Mouse (Mus musculus) lung, postnatal 0 days (tissue): Measurements from ENCODE around the gene Tekt1. TPM values are rescaled to one million over a fixed set of nuclear protein-coding genes. Genes with fewer than 3 reads are reported as not detected.

ENCODE experiments used
- ATAC-seq: fragments of 200-750 bp; cut with Nextera tagmentation; 2 replicates; pipeline ENCODE4 v1.8.0; 2017; ENCODE audit warnings: moderate library complexity
- DNase-seq: peaks from one replicate; pipeline ENCODE4 v3.0.0-alpha.2; 2016; ENCODE audit warnings: low spot score
- H3K27ac ChIP-seq: fragments of 300-500 bp; sonication (generic); 2 replicates; pipeline ENCODE4 v1.5.1; 2014; ENCODE audit warnings: antibody characterized with exemption, mild to moderate bottlenecking, low read length, mixed read lengths
- H3K27me3 ChIP-seq: fragments of 300-500 bp; sonication (generic); replicated peaks from 2 replicates; pipeline ENCODE4 v1.6.1; 2014; ENCODE audit warnings: low read length, mixed read lengths; ENCODE audit not compliant: insufficient read depth
- H3K36me3 ChIP-seq: fragments of 300-500 bp; sonication (generic); 2 replicates; pipeline ENCODE4 v1.6.1; 2014; ENCODE audit warnings: low read length, mixed read lengths; ENCODE audit not compliant: insufficient read depth
- H3K4me1 ChIP-seq: fragments of 300-500 bp; sonication (generic); 2 replicates; pipeline ENCODE4 v1.6.1; 2014; ENCODE audit warnings: antibody characterized with exemption, low read depth, low read length, mixed read lengths; ENCODE audit not compliant: insufficient read depth
- H3K4me2 ChIP-seq: fragments of 300-500 bp; sonication (generic); replicated peaks from 2 replicates; pipeline ENCODE4 v1.6.1; 2014; ENCODE audit warnings: low read depth, mild to moderate bottlenecking, low read length, moderate library complexity, mixed read lengths
- H3K4me3 ChIP-seq: fragments of 300-500 bp; sonication (generic); 2 replicates; pipeline ENCODE4 v1.5.1; 2014; ENCODE audit warnings: low read depth, low read length
- H3K9ac ChIP-seq: fragments of 300-500 bp; sonication (generic); replicated peaks from 2 replicates; pipeline ENCODE4 v1.6.1; 2014; ENCODE audit warnings: low read depth, mild to moderate bottlenecking
- H3K9me3 ChIP-seq: fragments of 300-500 bp; sonication (generic); 2 replicates; pipeline ENCODE4 v1.6.1; 2016; ENCODE audit warnings: low read length, mixed read lengths
- CTCF ChIP-seq: IDR thresholded peaks from 2 replicates; pipeline ENCODE4 v1.5.1; 2016; ENCODE audit warnings: antibody characterized with exemption, mild to moderate bottlenecking
- EP300 ChIP-seq: IDR thresholded peaks from 2 replicates; pipeline ENCODE4 v1.6.1; 2016; ENCODE audit warnings: antibody characterized with exemption, mild to moderate bottlenecking, control low read depth
- WGBS: fragments of 180-500 bp; shearing (Covaris S2); extraction: QIAGEN DNeasy Blood & Tissue Kit; methylation state at CpG from one replicate; pipeline ENCODE4 v1.1.7; 2014; 5-methylcytosine and 5-hydroxymethylcytosine counted together
- microRNA-seq: library from miRNA; unstranded; fragments of <30 nt; microRNA quantifications from one replicate; pipeline ENCODE4, GENCODE M21; 2016
- polyA plus RNA-seq: library from polyadenylated mRNA; unstranded; fragments of >200 nt; fragmentation: Nextera tagmentation; extraction: Ambion mirVana; gene quantifications from 2 replicates; pipeline ENCODE4 v1.2.1, GENCODE M21; 2015

The Tekt1 gene
- polyA plus RNA-seq, 1 experiment from 2014 or later = 14.2 TPM

- no peak overlapping the region for H3K9ac ChIP-seq
- H3K36me3 ChIP-seq = no peaks in the 10 kb centered on the region
- H3K27me3 ChIP-seq = 0 out of 2 replicates have a peak, but pooled peaks cover 2% of the 10 kb centered on the region
- no peak overlapping the region for H3K27ac ChIP-seq
- H3K4me1 ChIP-seq = no peaks in the 10 kb centered on the region
- no peaks in the 10 kb centered on the region for H3K9me3 ChIP-seq
- no peak overlapping the region for H3K4me3 ChIP-seq
- no peak overlapping the region for H3K4me2 ChIP-seq
- 47% methylated on average over 2 of the region's 2 CpGs for WGBS
- ATAC-seq (no peak), DNase-seq (no peak)
- TF ChIP-seq CTCF = no peak
- TF ChIP-seq EP300 = no peak
Measured at GRCm38 (mm10) chr11:72308982-72309381, 53.3 kb downstream of the Tekt1 start.

- Histone ChIP-seq H3K4me2 (no peak overlapping the region), H3K27me3 (no peaks in the 10 kb centered on the region), H3K4me3 (no peak overlapping the region), H3K36me3 (no peaks in the 10 kb centered on the region; the same call in 1 of the 2 replicates), H3K9ac (no peak overlapping the region), H3K9me3 (no peaks in the 10 kb centered on the region), H3K27ac (no peak overlapping the region), H3K4me1 (no peaks in the 10 kb centered on the region)
- 73% methylated on average over 5 of the region's 5 CpGs for WGBS
- ATAC-seq (no peak), DNase-seq (no peak)
- TF ChIP-seq EP300 (no peak), CTCF (no peak)
Measured at GRCm38 (mm10) chr11:72307461-72307860, 54.8 kb downstream of the Tekt1 start.

- peak overlapping the region; percentile 69 for H3K4me2 ChIP-seq
- H3K27ac ChIP-seq = peak overlapping the region; percentile 79
- DNase-seq (peak; percentile 48), ATAC-seq (no peak)
- no peaks in the 10 kb centered on the region for H3K9me3 ChIP-seq
- H3K27me3 ChIP-seq = no peaks in the 10 kb centered on the region
- H3K36me3 ChIP-seq = no peaks in the 10 kb centered on the region; the same call in 1 of the 2 replicates
- H3K9ac ChIP-seq = peak overlapping the region; percentile 6; the same call in 1 of the 2 replicates
- 58% methylated on average over 7 of the region's 7 CpGs for WGBS
- peaks cover 12% of the 10 kb centered on the region; the same call in 1 of the 2 replicates for H3K4me1 ChIP-seq
- H3K4me3 ChIP-seq = peak overlapping the region; percentile 40
- TF ChIP-seq EP300 (no peak), CTCF (no peak)
Measured at GRCm38 (mm10) chr11:72302230-72302629, 60.0 kb downstream of the Tekt1 start.

- DNase-seq (peak; percentile 95), ATAC-seq (peak; percentile 97)
- H3K27me3 ChIP-seq = no peaks in the 10 kb centered on the region
- TF ChIP-seq EP300 = no peak
- TF ChIP-seq CTCF = no peak
- H3K9me3 ChIP-seq = no peaks in the 10 kb centered on the region
- H3K4me1 ChIP-seq = peaks cover 12% of the 10 kb centered on the region; the same call in 1 of the 2 replicates
- H3K27ac ChIP-seq = peak within 1 kb of the TSS; percentile 79
- H3K4me2 ChIP-seq = peak within 1 kb of the TSS; percentile 69
- H3K36me3 ChIP-seq = no peaks in the 10 kb centered on the region; the same call in 1 of the 2 replicates
- H3K9ac ChIP-seq = peak within 1 kb of the TSS; percentile 8
- H3K4me3 ChIP-seq = peak within 1 kb of the TSS; percentile 40
- WGBS = 1% methylated on average over 6 of the region's 6 CpGs
Measured at GRCm38 (mm10) chr11:72301334-72301733, 60.9 kb downstream of the Tekt1 start, which contains the start of gene Xaf1. Xaf1 (plus strand) TSS chr11:72301629.

Small RNA genes within 50 kb of the gene (microRNA-seq; reads per million reads assigned to microRNA genes)
- not detected for gene Mir6338

Other genes with a start within 250 kb of the Tekt1 start
- 8.3 and 8.5 TPM in 2 replicates for gene Pitpnm3, start 226.7 kb downstream of the Tekt1 start, polyA plus RNA-seq
- 0.06 TPM in 1 of 2 replicates, not detected in the other for gene Gm43951, start 155.6 kb downstream of the Tekt1 start, polyA plus RNA-seq
- 9.2 and 11.5 TPM in 2 replicates for gene 4933427D14Rik, start 155.0 kb downstream of the Tekt1 start, polyA plus RNA-seq
- gene Txndc17, start 154.9 kb downstream of the Tekt1 start, polyA plus RNA-seq = 156 and 166 TPM in 2 replicates
- 50.3 and 50.7 TPM in 2 replicates for gene Med31, start 146.8 kb downstream of the Tekt1 start, polyA plus RNA-seq
- gene Slc13a5, start 95.2 kb downstream of the Tekt1 start, polyA plus RNA-seq = not detected in 2 replicates
- 32.3 and 39.7 TPM in 2 replicates for gene Xaf1, start 60.8 kb downstream of the Tekt1 start, polyA plus RNA-seq
- gene Fbxo39, start 48.0 kb downstream of the Tekt1 start, polyA plus RNA-seq = not detected in 2 replicates
- gene Smtnl2, start 49.3 kb upstream of the Tekt1 start, polyA plus RNA-seq = 108 TPM in 2 replicates
- gene Ggt6, start 73.1 kb upstream of the Tekt1 start, polyA plus RNA-seq = 0.94 and 1.0 TPM in 2 replicates
- gene Mybbp1a, start 78.9 kb upstream of the Tekt1 start, polyA plus RNA-seq = 41.5 and 44.3 TPM in 2 replicates
- gene Spns2, start 127.5 kb upstream of the Tekt1 start, polyA plus RNA-seq = 11.1 and 12.2 TPM in 2 replicates
- gene Spns3, start 188.1 kb upstream of the Tekt1 start, polyA plus RNA-seq = 0.06 and 0.12 TPM in 2 replicates
- 44.9 and 48.4 TPM in 2 replicates for gene Ube2g1, start 244.8 kb upstream of the Tekt1 start, polyA plus RNA-seq